Mouse (Mus musculus) forebrain, embryonic 10.5 days (tissue): ENCODE results near the gene Zxdc. TPM values are rescaled to one million over a fixed set of nuclear protein-coding genes. Genes with fewer than 3 reads are reported as not detected.

Source experiments
- DNase-seq: peaks from one replicate; pipeline ENCODE4 v3.0.0-alpha.2; 2017; ENCODE audit warnings: low spot score; ENCODE audit errors: extremely low spot score
- H3K27ac ChIP-seq: fragments of 300-500 bp; sonication (generic); 2 replicates; pipeline ENCODE4 v1.5.1; 2016; ENCODE audit warnings: mild to moderate bottlenecking
- H3K27me3 ChIP-seq: fragments of 300-500 bp; sonication (generic); 2 replicates; pipeline ENCODE4 v1.6.1; 2016; ENCODE audit warnings: mild to moderate bottlenecking; ENCODE audit not compliant: poor library complexity, severe bottlenecking
- H3K36me3 ChIP-seq: fragments of 300-500 bp; sonication (generic); replicated peaks from 2 replicates; pipeline ENCODE4 v1.6.1; 2016; ENCODE audit warnings: mild to moderate bottlenecking, moderate library complexity
- H3K4me1 ChIP-seq: fragments of 300-500 bp; sonication (generic); 2 replicates; pipeline ENCODE4 v1.6.1; 2016
- H3K4me3 ChIP-seq: fragments of 300-500 bp; sonication (generic); 2 replicates; pipeline ENCODE4 v1.5.1; 2016; ENCODE audit warnings: mild to moderate bottlenecking, moderate library complexity
- H3K9me3 ChIP-seq: fragments of 300-500 bp; sonication (generic); 2 replicates; pipeline ENCODE4 v1.6.1; 2016; ENCODE audit warnings: mild to moderate bottlenecking, moderate library complexity
- WGBS: fragments of 180-500 bp; shearing (Covaris S2); methylation state at CpG from one replicate; pipeline ENCODE4 v1.1.7; 2016; 5-methylcytosine and 5-hydroxymethylcytosine counted together
- polyA plus RNA-seq: library from polyadenylated mRNA; unstranded; fragments of >200 nt; fragmentation: Nextera tagmentation; extraction: Ambion mirVana; gene quantifications from 2 replicates; pipeline ENCODE4 v1.2.1, GENCODE M21; 2016

The Zxdc gene
- polyA plus RNA-seq, 1 experiment from 2014 or later = 6.3 TPM

DNA sequence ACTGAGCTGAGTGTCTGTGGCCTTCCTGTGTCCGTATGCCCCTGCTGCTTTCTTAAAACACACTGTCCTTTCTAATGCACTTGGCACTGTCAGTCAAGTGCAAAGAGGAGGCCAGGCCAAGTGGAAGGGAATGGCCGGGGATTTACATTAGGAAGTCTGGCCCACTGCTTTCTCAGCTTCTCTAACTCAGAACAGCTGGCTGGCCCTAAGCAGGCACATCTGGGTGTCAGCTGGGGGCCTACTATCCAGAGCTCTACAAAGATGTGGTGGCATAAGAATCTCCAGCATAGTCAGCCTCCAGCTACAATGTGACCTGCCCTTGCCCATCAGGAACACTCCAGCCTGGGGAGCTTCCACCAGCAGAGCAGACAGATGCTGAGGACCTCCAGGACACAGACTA is 19.3 kb upstream of the Zxdc start:
- no peak overlapping the region for H3K27ac ChIP-seq
- H3K9me3 ChIP-seq = no peaks in the 10 kb centered on the region
- H3K4me1 ChIP-seq = no peaks in the 10 kb centered on the region
- DNase-seq = no peak
- no peak overlapping the region for H3K4me3 ChIP-seq
- WGBS = 75% methylated on average over 2 of the region's 2 CpGs
- H3K36me3 ChIP-seq = no peaks in the 10 kb centered on the region
- H3K27me3 ChIP-seq = no peaks in the 10 kb centered on the region

DNA sequence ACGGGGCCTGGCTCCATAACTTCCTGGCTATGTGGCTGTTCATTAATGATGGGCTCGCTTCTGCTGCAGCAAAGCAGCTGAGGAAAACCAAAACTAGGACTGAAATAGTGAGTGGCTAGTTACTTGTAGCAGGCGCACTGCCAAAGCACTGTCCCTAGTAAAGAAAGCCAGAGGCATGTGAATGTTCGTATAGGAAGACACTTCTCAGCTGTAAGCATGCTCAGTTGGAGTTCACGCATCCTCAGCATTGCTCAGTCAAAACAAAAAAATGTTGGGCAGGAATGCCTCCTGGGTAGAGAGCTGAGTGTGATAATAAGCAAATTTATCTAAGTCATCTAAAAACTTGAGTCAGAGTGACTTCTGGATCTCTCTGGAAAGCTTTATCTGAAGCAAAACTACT is 11.2 kb upstream of the Zxdc start:
- H3K4me3 ChIP-seq = no peak overlapping the region
- no peak for DNase-seq
- WGBS = 80% methylated on average over 5 of the region's 5 CpGs
- H3K9me3 ChIP-seq = no peaks in the 10 kb centered on the region
- H3K27ac ChIP-seq = no peak overlapping the region
- H3K27me3 ChIP-seq = no peaks in the 10 kb centered on the region
- H3K36me3 ChIP-seq = no peaks in the 10 kb centered on the region
- peaks cover 19% of the 10 kb centered on the region for H3K4me1 ChIP-seq

DNA sequence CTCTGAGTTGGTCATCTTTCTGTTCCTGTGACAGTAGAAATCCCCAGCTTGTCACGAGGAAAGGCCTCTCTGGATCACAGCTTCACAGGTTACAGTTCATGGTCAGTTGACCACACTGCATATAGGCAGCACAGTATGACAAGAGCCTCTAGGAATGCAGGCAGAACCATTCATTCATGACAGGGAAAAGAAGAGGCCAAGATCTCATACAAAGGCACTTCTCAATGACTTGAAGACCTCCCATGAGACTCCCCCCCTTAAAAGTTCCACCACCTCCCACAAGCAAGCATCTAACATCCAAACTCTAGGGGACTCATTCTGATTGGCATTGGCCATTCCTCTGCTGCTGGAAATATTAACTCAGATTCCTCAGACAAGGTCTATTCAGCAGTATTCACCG is 9.8 kb upstream of the Zxdc start:
- H3K4me3 ChIP-seq = no peak overlapping the region
- no peaks in the 10 kb centered on the region for H3K36me3 ChIP-seq
- DNase-seq = no peak
- no peaks in the 10 kb centered on the region for H3K27me3 ChIP-seq
- WGBS = 81% methylated on average over 2 of the region's 2 CpGs
- 0 out of 2 replicates have a peak overlapping the region, but pooled peaks have one; percentile 32 for H3K27ac ChIP-seq
- H3K9me3 ChIP-seq = no peaks in the 10 kb centered on the region
- H3K4me1 ChIP-seq = peaks cover 19% of the 10 kb centered on the region

DNA sequence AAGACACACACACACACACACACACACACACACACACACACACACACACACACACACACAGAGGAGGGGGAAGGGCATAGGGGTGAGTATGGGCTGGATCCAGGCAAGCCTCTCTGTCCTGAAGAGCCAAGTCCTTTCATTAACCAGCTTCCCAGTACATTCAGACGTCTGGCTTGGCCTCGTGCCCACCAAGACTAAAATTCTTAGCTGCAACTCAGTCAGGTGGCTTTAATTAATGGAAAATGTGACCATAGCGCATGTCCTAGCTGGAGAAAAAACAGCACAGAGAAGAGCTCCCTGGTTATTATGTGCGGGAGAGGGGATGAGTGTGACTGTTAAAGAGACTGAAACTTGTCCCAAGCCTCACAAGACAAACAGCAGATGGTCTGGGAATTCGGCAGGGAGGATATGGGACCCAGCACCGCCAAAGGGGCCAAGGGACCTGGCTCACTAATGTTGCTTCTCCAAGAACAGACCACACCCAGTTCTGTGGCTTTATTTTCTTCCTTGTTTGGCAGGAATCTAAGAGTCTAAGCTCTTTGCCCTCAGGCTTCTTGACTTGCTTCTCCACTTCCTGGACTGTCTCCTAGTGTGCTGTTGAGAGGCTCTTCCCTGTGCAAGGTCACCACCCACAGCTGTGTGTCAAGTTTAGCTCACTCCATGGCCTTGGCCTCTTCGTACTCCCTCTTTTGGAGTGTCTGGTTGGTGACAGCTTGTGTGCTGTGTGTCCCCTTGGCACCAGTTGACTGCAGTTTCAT is 9.1 kb upstream of the Zxdc start:
- H3K27me3 ChIP-seq = no peaks in the 10 kb centered on the region
- H3K36me3 ChIP-seq = no peaks in the 10 kb centered on the region
- 66% methylated on average over 7 of the region's 7 CpGs for WGBS
- peaks cover 19% of the 10 kb centered on the region for H3K4me1 ChIP-seq
- peak overlapping the region; percentile 44; the same call in 1 of the 2 replicates for H3K27ac ChIP-seq
- DNase-seq = no peak
- no peak overlapping the region for H3K4me3 ChIP-seq
- no peaks in the 10 kb centered on the region for H3K9me3 ChIP-seq

DNA sequence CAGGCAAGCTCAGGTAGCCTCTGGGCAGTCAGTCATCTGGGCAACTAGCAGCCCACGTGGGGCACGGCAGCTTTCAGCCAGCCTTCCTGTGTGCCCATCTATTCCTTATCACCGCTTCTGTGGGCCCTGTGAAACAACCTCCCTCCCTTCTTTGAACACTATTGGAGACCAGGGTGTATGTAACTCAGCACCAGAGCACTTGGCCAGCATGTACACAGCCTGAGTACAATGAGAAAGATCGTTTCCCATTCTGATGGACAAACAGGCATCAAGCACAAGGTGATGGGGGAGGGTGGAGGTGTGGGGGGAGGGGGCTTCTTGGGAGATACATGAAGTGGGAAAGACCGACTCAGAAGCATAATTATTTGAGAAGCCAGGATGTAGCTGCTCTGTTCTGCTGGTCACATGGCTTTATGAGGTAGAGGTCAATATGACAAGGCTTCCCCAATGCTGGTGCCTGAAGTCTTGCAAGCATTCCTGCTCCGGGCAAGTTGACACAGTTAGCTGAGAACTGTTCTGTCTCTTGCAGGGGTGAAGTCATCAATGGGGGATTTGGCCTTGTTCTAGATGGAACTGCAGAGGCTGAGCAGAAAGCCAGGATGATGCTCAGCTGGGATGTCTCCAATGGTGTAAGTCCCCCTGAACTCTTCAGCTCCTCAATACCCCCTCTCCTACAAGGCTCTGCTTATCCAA is 8.2 kb upstream of the Zxdc start:
- peaks cover 19% of the 10 kb centered on the region for H3K4me1 ChIP-seq
- no peak overlapping the region for H3K27ac ChIP-seq

DNA sequence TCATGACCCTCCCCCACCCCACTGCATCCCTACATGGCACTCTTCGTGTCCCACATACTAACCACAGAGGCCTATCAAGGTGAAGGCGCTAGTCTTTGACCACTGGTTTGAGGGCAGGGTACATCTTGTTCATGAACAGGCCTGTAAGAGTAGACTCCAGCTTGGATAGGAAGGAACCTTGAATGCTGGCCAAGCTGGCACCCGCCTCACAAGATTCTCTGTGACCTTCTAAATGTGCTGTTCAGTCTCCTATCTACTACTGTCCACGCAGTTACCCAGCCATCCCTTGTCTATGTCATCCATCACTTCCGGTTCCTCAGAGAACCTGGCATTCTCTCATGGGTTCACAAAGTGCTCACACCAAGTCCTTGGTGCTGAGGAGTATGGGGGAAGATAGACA is 6.0 kb upstream of the Zxdc start:
- H3K36me3 ChIP-seq = no peaks in the 10 kb centered on the region
- WGBS = 81% methylated on average over 5 of the region's 5 CpGs

More for the DNA sequence above, 8.2 kb upstream of the Zxdc start:
- 88% methylated on average over 6 of the region's 6 CpGs for WGBS
- Histone ChIP-seq H3K27me3 (no peaks in the 10 kb centered on the region), H3K36me3 (no peaks in the 10 kb centered on the region), H3K9me3 (no peaks in the 10 kb centered on the region), H3K4me3 (no peak overlapping the region)
- DNase-seq = no peak

DNA sequence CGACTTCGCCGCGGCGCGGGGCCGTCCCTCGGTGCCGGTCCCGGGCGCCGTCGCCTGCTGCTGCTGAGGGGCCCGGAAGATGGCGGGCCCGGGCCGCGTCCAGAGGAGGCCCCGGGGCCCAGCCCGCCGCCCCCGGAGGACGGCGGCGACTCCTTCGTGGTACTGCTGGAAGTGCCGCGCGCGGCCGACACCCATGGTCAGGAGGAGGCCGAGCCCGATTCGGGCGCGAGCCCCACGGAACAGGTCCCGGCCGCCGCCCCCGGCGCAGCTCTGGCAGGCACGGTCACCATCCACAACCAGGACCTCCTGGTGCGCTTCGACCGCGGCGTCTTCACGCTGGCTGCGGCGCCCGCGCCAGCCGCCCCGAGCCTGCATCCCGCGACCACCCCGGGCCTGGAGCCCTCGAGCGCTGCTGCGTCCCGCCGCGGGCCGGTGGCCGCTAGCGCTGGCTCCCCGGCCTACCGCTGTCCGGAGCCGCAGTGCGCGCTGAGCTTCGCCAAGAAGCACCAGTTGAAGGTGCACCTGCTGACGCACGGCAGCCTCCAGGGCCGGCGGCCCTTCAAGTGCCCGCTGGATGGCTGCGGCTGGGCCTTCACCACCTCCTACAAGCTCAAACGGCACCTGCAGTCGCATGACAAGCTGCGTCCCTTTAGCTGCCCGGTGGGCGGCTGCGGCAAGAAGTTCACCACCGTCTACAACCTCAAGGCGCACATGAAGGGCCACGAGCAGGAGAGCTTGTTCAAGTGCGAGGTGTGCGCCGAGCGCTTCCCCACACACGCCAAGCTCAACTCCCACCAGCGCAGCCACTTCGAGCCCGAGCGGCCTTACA is 647 bp downstream of the Zxdc start:
- WGBS = under 1% methylated on average over 98 of the region's 98 CpGs
- Histone ChIP-seq H3K9me3 (no peaks in the 10 kb centered on the region), H3K4me3 (peak overlapping the region; percentile 95), H3K36me3 (peaks cover 30% of the 10 kb centered on the region), H3K27ac (peak overlapping the region; percentile 90), H3K27me3 (no peaks in the 10 kb centered on the region), H3K4me1 (peaks cover 32% of the 10 kb centered on the region)
- DNase-seq = peak; percentile 53

More for the DNA sequence above, 6.0 kb upstream of the Zxdc start:
- Histone ChIP-seq H3K27me3 (no peaks in the 10 kb centered on the region), H3K9me3 (no peaks in the 10 kb centered on the region), H3K4me1 (peaks cover 19% of the 10 kb centered on the region), H3K4me3 (no peak overlapping the region), H3K27ac (no peak overlapping the region)
- DNase-seq = no peak

DNA sequence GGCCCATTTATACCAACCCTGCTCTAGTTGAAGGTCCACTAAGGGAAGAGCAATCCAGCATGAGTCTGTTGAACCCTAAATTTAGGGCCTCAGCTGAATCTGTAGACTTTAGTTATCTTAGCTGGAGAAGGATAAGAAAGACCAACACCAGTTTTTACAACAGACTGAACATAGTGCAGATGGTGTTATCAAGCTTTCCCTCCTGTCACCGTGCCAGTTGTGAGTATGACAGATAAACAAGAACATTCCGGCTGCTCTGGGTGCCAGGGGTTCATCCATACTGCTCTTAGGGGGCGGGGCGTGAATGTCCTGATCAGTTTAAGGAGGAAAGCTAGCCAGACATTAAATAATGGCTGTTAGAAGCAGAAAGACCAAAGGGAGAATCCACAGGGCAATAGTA is 5.4 kb downstream of the Zxdc start:
- Histone ChIP-seq H3K9me3 (no peaks in the 10 kb centered on the region), H3K4me1 (peaks cover 25% of the 10 kb centered on the region), H3K4me3 (no peak overlapping the region), H3K27me3 (no peaks in the 10 kb centered on the region), H3K27ac (no peak overlapping the region), H3K36me3 (peaks cover 77% of the 10 kb centered on the region)
- 91% methylated on average over 4 of the region's 4 CpGs for WGBS
- no peak for DNase-seq

DNA sequence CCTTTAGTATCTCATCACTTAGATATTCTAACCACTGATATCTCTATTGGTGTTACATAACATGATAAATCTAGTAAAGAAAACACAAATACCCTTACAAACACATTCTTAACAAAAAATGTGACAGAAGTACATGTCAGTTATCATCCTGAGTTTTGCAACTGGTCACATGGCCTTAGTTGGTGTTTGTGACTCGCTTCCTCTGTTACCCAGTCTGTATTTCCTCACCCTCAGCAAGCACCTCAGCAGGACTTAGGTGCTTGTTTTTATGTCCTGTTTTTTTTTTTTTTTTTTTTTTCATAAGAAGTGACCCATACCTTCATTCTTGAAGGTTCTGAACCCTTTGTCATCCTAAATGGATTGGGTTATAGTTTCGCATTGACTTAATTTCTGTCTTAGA is 8.4 kb downstream of the Zxdc start:
- Histone ChIP-seq H3K27me3 (no peaks in the 10 kb centered on the region), H3K36me3 (peaks cover 100% of the 10 kb centered on the region), H3K4me1 (no peaks in the 10 kb centered on the region), H3K27ac (no peak overlapping the region), H3K9me3 (no peaks in the 10 kb centered on the region), H3K4me3 (no peak overlapping the region)
- DNase-seq = no peak
- 96% methylated on average over 2 of the region's 2 CpGs for WGBS

DNA sequence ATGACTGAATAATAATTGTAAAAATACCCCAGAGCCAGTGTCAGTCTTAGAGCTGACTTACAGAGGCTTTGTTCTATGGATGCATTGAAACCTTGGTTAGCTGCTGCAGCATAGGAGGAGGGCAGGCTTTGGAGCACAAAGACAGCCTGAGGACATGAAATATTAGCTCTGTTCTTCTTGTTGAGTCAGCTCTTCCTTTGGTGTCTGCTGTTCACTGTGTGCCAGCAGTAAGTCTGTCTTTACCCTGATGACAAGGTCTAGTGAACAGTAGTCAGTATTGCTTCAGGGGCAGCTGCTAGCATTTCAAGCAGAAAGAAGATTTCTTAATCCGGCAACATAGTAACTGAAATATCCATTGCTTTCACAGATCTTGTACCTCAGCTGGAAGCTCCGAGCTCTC is 12.2 kb downstream of the Zxdc start:
- Histone ChIP-seq H3K9me3 (no peaks in the 10 kb centered on the region), H3K36me3 (peaks cover 100% of the 10 kb centered on the region), H3K4me3 (no peak overlapping the region), H3K4me1 (no peaks in the 10 kb centered on the region), H3K27ac (no peak overlapping the region), H3K27me3 (no peaks in the 10 kb centered on the region)
- DNase-seq = no peak
- WGBS = 93% methylated on average over 2 of the region's 2 CpGs

DNA sequence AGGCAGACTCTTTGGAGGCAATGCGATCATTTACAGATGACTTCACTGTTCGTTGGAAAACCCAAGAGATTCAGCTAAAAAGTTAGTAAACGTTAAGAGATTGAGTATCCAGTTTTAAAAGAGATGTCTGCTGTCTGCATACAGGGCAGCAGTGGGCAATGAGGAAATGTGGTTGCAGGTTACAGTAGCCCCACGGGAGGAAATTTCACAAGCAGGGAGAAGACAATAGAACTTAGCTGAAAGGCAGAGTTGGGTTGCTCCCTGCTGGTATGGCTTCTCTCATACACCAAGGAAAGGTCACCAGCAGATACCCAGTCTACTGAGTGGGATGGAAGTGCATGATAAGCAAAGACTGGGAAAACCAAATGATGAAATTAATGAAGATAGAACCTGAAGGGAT is 21.3 kb downstream of the Zxdc start:
- WGBS = 90% methylated on average over 4 of the region's 4 CpGs
- DNase-seq = no peak
- H3K27me3 ChIP-seq = no peaks in the 10 kb centered on the region
- no peaks in the 10 kb centered on the region for H3K9me3 ChIP-seq
- no peaks in the 10 kb centered on the region for H3K4me1 ChIP-seq
- no peak overlapping the region for H3K27ac ChIP-seq
- peaks cover 59% of the 10 kb centered on the region for H3K36me3 ChIP-seq
- H3K4me3 ChIP-seq = no peak overlapping the region

DNA sequence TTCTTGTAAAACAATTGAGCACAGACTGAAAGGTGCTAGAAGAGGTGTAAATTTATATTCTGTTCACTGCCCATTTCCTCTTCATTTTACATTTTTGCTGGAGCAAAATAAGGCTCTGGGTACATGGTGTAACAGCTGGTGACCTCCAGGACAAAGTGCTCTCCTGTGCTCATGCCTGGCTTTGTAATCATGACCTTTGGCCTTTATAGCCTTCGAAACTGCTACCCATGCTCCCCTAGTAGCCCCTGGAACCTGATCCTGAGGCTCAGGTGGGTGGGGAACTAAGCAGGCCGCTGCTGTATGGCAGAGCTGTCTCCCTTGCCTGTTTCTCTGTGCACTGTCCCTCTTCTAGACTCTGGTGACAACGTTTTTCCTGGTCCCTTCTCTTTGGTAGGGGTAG is 24.7 kb downstream of the Zxdc start:
- no peaks in the 10 kb centered on the region for H3K9me3 ChIP-seq
- no peaks in the 10 kb centered on the region for H3K4me1 ChIP-seq
- no peaks in the 10 kb centered on the region for H3K27me3 ChIP-seq
- WGBS = 68% methylated on average over 3 of the region's 3 CpGs
- DNase-seq = no peak
- no peak overlapping the region for H3K4me3 ChIP-seq
- H3K36me3 ChIP-seq = peaks cover 32% of the 10 kb centered on the region
- no peak overlapping the region for H3K27ac ChIP-seq

DNA sequence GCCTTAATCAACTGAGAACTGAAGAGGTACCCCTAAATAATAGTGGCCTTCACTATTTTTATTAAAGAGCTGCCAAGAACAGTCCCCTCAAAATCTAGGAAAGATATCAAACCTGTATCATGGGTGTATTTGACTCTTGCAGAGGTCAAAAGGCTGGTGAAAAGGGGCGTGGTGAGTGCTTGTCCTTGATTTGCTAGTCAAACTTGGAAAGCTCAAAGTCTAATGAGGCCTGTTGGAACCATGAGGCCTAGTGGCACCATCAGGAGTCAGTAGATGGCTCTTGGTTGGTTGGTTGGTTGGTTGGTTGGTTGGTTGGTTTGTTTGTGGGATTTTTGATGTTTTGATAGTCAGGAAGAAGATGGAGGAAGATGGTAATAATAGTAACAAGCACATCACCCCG is 26.5 kb downstream of the Zxdc start:
- Histone ChIP-seq H3K27ac (no peak overlapping the region), H3K9me3 (no peaks in the 10 kb centered on the region), H3K4me3 (no peak overlapping the region), H3K4me1 (no peaks in the 10 kb centered on the region), H3K27me3 (no peaks in the 10 kb centered on the region), H3K36me3 (peaks cover 24% of the 10 kb centered on the region)
- no peak for DNase-seq
- WGBS = 88% methylated on average over 2 of the region's 2 CpGs
